Mouse (Mus musculus): Measurements from ENCODE around the gene Folr2.

Gene Folr2

GRCm38 (mm10) chr7:101823758-101824630, 33.0 kb downstream of the Folr2 start:
- DNase-seq (ENCODE audit: low spot score in 2 of 2) = no peak

GRCm38 (mm10) chr7:101822836-101823757, 33.9 kb downstream of the Folr2 start:
- DNase-seq (ENCODE audit: low spot score in 2 of 2) = no peak

GRCm38 (mm10) chr7:101821571-101822501, 35.2 kb downstream of the Folr2 start:
- DNase-seq (ENCODE audit: low spot score in 2 of 2) = no peak

GRCm38 (mm10) chr7:101820295-101821030, 36.5 kb downstream of the Folr2 start:
- no peak for DNase-seq (ENCODE audit: low spot score in 2 of 2)

GRCm38 (mm10) chr7:101817861-101818401, 39.1 kb downstream of the Folr2 start, which contains the start of gene Phox2a:
TSS of gene Phox2a (plus strand) at chr7:101818313.
- DNase-seq (ENCODE audit: low spot score in 2 of 2) = no peak

Data from spleen, postnatal 10 days (tissue).